Mouse (Mus musculus): ENCODE measurements around the gene Intu. TPM values are rescaled to one million over a fixed set of nuclear protein-coding genes. Genes with fewer than 3 reads are reported as not detected.

Intu gene
- polyA plus RNA-seq, 1 experiment from 2014 or later = 3.7 TPM

DNA sequence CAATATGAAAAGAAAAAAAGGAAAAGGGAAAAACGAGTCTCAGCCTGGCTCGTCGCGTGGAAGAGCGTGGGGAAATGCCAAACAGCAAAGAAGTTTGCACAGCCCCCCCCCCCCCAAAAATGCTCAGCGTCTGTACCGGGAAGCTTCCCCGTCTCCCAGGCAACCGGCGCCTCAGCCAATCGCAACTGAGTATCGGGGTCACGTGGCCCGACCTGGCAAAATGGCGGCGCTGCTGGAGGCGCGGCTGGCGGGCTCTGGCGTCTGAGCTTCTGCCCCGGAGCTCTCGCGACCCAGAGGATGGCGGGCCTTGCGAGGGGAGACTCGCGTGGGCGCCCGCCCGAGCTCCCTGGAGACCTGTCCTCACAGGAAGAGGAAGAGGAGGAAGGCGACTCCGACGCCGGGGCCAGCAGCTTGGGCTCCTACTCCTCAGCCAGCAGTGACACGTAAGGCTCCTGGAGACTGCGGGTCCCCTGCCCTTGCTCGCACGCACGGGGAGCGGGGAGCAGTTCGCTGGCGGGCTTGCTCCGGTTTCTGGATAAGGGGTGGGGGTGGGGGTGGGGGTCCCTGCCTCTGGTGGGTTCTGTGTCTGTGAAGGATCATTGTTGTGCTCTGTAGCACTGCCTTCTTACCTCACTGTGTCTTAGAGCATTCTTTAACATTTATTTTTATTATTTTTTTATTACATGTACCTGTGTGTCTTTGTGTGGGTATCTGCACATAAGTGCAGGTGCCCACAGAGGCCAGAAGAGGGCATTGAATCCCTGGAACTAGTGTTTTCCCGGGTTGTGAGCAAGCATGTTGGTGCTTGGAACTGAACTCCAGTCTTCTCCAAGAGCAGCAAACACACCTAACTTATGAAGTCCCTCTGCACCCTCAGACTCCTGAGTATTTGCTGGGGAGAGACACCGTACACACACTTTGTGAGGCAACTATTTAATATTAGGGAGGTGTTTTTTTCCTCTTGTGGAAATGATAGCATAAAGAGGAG is 9.8 kb downstream of the Intu start:
- no peaks in the 10 kb centered on the region for H3K36me3 ChIP-seq (ENCODE audit: control insufficient read depth, insufficient read depth)
- ATAC-seq (replicated peaks; ENCODE audit: extremely low read depth, insufficient read depth, low FRiP score) = peak; percentile 95
- peak overlapping the region; percentile 85 for H3K4me2 ChIP-seq (ENCODE audit: low read depth, low read length)
- no peaks in the 10 kb centered on the region for H3K4me1 ChIP-seq (ENCODE audit: control insufficient read depth, insufficient read depth, low read length)
- whole genome bisulfite sequencing = 4% methylated on average over 39 of the region's 45 CpGs
- 0 out of 2 replicates have a peak, but pooled peaks cover 3% of the 10 kb centered on the region for H3K27me3 ChIP-seq (ENCODE audit: control insufficient read depth, insufficient read depth, low read length)
- H3K4me3 ChIP-seq (ENCODE audit: low read length) = peak overlapping the region; percentile 100
- H3K27ac ChIP-seq (ENCODE audit: low read length) = no peak overlapping the region
- H3K9ac ChIP-seq (ENCODE audit: low read length) = peak overlapping the region; percentile 88
- H3K9me3 ChIP-seq (replicated peaks; ENCODE audit: control insufficient read depth, low read length) = no peaks in the 10 kb centered on the region

DNA sequence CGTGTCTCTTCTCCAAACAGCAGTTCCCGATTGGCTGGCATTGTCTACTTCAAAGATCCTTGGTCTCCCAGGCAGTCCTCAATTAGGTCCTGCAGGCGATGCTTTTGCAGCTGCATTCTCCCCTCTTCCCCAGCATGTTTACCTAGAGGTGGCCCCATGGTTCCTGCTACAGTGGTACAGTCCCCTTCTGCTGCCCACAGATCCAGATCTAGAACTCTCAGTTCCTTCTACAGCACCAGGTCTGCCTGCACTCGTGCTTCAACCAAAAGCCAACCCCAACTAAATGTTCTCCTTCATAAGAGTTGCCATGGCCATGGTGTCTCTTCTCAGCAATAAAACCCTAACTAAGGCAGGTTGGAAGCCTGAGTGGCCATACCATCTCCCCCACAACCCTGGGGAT is 15.5 kb downstream of the Intu start:
- Histone ChIP-seq H3K4me3 (ENCODE audit: low read length) (no peak overlapping the region), H3K9me3 (replicated peaks; ENCODE audit: control insufficient read depth, low read length) (no peaks in the 10 kb centered on the region), H3K27ac (ENCODE audit: low read length) (no peak overlapping the region), H3K36me3 (ENCODE audit: control insufficient read depth, insufficient read depth) (no peaks in the 10 kb centered on the region), H3K4me2 (ENCODE audit: low read depth, low read length) (no peak overlapping the region), H3K9ac (ENCODE audit: low read length) (no peak overlapping the region), H3K4me1 (ENCODE audit: control insufficient read depth, insufficient read depth, low read length) (no peaks in the 10 kb centered on the region), H3K27me3 (ENCODE audit: control insufficient read depth, insufficient read depth, low read length) (no peaks in the 10 kb centered on the region)
- WGBS = 87% methylated on average over 4 of the region's 4 CpGs
- no peak for ATAC-seq (replicated peaks; ENCODE audit: extremely low read depth, insufficient read depth, low FRiP score)

DNA sequence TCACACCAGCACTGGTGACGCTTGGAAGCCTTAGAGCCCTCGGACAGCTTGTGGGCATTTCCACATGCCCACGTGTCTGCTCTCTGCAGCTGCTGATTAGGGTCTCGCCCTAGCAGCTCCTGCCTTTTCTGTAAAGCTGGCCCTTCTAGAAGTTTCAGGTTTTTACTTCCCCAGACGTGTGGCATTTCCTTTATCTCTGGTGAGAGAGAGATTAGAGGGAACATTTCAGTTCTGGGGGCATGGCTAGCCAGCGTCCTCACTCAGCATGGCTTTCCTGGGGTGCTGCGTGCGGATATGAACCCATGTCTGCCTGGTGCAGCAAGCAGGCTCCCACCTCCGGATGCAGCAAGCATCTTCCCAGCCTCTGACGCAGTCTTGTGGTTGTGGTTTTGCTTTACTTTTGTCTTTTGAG is 121.9 kb downstream of the Intu start:
- H3K36me3 ChIP-seq (ENCODE audit: control insufficient read depth, insufficient read depth) = 0 out of 2 replicates have a peak, but pooled peaks cover 2% of the 10 kb centered on the region
- ATAC-seq (replicated peaks; ENCODE audit: extremely low read depth, insufficient read depth, low FRiP score) = peak; percentile 55; the same call in 1 of the 2 replicates
- H3K27me3 ChIP-seq (ENCODE audit: control insufficient read depth, insufficient read depth, low read length) = no peaks in the 10 kb centered on the region
- 0 out of 2 replicates have a peak, but pooled peaks cover 3% of the 10 kb centered on the region for H3K4me1 ChIP-seq (ENCODE audit: control insufficient read depth, insufficient read depth, low read length)
- H3K4me2 ChIP-seq (ENCODE audit: low read depth, low read length) = no peak overlapping the region
- no peaks in the 10 kb centered on the region for H3K9me3 ChIP-seq (replicated peaks; ENCODE audit: control insufficient read depth, low read length)
- H3K9ac ChIP-seq (ENCODE audit: low read length) = no peak overlapping the region
- no peak overlapping the region for H3K27ac ChIP-seq (ENCODE audit: low read length)
- H3K4me3 ChIP-seq (ENCODE audit: low read length) = no peak overlapping the region
- 50% methylated on average over 10 of the region's 10 CpGs for WGBS

DNA sequence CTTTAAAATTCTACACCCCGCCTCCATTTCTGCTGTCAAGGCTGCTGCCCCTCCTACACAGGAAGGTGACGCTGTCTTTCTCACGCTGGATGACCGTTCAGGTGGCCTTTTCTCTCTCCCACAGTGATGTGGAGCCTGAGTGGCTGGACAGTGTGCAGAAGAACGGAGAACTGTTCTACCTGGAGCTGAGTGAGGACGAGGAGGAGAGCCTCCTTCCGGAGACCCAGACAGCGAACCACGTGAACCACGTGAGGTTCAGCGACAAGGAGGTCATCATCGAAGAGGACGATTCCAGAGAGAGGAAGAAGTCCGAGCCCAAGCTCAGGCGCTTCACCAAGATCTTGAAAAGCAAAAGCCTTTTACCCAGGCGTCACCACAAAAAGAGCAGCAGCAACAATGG is 122.5 kb downstream of the Intu start:
- 92% methylated on average over 16 of the region's 16 CpGs for WGBS
- 0 out of 2 replicates have a peak, but pooled peaks cover 2% of the 10 kb centered on the region for H3K36me3 ChIP-seq (ENCODE audit: control insufficient read depth, insufficient read depth)
- no peak for ATAC-seq (replicated peaks; ENCODE audit: extremely low read depth, insufficient read depth, low FRiP score)
- H3K9me3 ChIP-seq (replicated peaks; ENCODE audit: control insufficient read depth, low read length) = no peaks in the 10 kb centered on the region
- H3K4me3 ChIP-seq (ENCODE audit: low read length) = no peak overlapping the region
- no peak overlapping the region for H3K4me2 ChIP-seq (ENCODE audit: low read depth, low read length)
- no peaks in the 10 kb centered on the region for H3K27me3 ChIP-seq (ENCODE audit: control insufficient read depth, insufficient read depth, low read length)
- H3K27ac ChIP-seq (ENCODE audit: low read length) = no peak overlapping the region
- H3K4me1 ChIP-seq (ENCODE audit: control insufficient read depth, insufficient read depth, low read length) = 0 out of 2 replicates have a peak, but pooled peaks cover 3% of the 10 kb centered on the region
- no peak overlapping the region for H3K9ac ChIP-seq (ENCODE audit: low read length)

GRCm38 (mm10) chr3:40654028-40654427 is 122.9 kb downstream of the Intu start:
- no peak overlapping the region for H3K27ac ChIP-seq (ENCODE audit: low read length)
- no peaks in the 10 kb centered on the region for H3K9me3 ChIP-seq (replicated peaks; ENCODE audit: control insufficient read depth, low read length)
- H3K27me3 ChIP-seq (ENCODE audit: control insufficient read depth, insufficient read depth, low read length) = no peaks in the 10 kb centered on the region
- no peak overlapping the region for H3K9ac ChIP-seq (ENCODE audit: low read length)
- H3K4me2 ChIP-seq (ENCODE audit: low read depth, low read length) = no peak overlapping the region
- 0 out of 2 replicates have a peak, but pooled peaks cover 3% of the 10 kb centered on the region for H3K4me1 ChIP-seq (ENCODE audit: control insufficient read depth, insufficient read depth, low read length)
- 0 out of 2 replicates have a peak, but pooled peaks have one; percentile 56 for ATAC-seq (replicated peaks; ENCODE audit: extremely low read depth, insufficient read depth, low FRiP score)
- WGBS = 71% methylated on average over 11 of the region's 11 CpGs
- no peak overlapping the region for H3K4me3 ChIP-seq (ENCODE audit: low read length)
- 0 out of 2 replicates have a peak, but pooled peaks cover 2% of the 10 kb centered on the region for H3K36me3 ChIP-seq (ENCODE audit: control insufficient read depth, insufficient read depth)

GRCm38 (mm10) chr3:40655571-40655970 is 124.5 kb downstream of the Intu start:
- 0 out of 2 replicates have a peak, but pooled peaks cover 2% of the 10 kb centered on the region for H3K36me3 ChIP-seq (ENCODE audit: control insufficient read depth, insufficient read depth)
- no peak overlapping the region for H3K4me3 ChIP-seq (ENCODE audit: low read length)
- H3K9me3 ChIP-seq (replicated peaks; ENCODE audit: control insufficient read depth, low read length) = no peaks in the 10 kb centered on the region
- no peak for ATAC-seq (replicated peaks; ENCODE audit: extremely low read depth, insufficient read depth, low FRiP score)
- WGBS = 74% methylated on average over 11 of the region's 11 CpGs
- H3K27me3 ChIP-seq (ENCODE audit: control insufficient read depth, insufficient read depth, low read length) = no peaks in the 10 kb centered on the region
- H3K4me1 ChIP-seq (ENCODE audit: control insufficient read depth, insufficient read depth, low read length) = 0 out of 2 replicates have a peak, but pooled peaks cover 3% of the 10 kb centered on the region
- no peak overlapping the region for H3K27ac ChIP-seq (ENCODE audit: low read length)
- H3K9ac ChIP-seq (ENCODE audit: low read length) = no peak overlapping the region
- no peak overlapping the region for H3K4me2 ChIP-seq (ENCODE audit: low read depth, low read length)

DNA sequence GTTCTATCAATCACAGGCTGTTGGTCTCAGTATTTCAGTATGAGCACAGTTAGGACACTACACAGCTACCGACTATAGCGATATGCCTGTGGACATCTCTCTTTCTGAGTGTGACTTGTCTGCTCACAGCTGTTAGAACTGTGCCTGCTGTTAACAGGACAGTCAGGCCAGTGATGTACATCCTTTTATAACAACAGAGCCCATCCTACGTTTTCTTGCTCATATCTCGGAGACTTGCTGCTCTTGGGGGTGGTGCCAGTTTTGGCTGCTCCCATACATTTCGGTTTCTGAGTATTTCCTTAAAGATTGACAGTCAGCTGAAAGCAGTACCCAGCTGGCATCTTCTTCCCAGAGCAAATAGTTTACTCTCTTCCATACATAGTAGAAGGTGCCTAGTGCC is 125.3 kb downstream of the Intu start:
- 75% methylated on average over 5 of the region's 5 CpGs for WGBS
- no peak for ATAC-seq (replicated peaks; ENCODE audit: extremely low read depth, insufficient read depth, low FRiP score)
- H3K27me3 ChIP-seq (ENCODE audit: control insufficient read depth, insufficient read depth, low read length) = no peaks in the 10 kb centered on the region

DNA sequence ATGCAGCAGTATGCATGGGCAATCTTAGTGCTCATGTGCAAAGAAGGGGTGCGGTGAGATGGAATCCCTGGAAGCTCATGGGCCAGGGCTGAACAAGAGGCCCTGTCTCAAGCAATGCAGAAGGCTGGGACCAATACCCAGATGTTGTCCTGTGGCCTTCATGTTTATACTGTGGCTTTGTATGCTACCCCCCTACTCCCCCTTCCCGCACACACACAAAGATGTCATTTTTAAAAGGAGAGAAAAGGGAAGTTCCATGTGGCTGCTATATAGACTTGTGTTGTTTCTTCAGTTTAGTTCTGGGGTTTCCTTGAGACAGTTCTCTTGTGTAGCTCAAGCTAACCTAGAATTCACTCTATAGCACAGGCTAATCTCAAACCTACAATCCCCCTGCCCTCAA is 129.1 kb downstream of the Intu start:
- H3K9me3 ChIP-seq (replicated peaks; ENCODE audit: control insufficient read depth, low read length) = no peaks in the 10 kb centered on the region
- H3K9ac ChIP-seq (ENCODE audit: low read length) = no peak overlapping the region
- no peak for ATAC-seq (replicated peaks; ENCODE audit: extremely low read depth, insufficient read depth, low FRiP score)
- H3K27ac ChIP-seq (ENCODE audit: low read length) = no peak overlapping the region
- WGBS = 91% methylated on average over 2 of the region's 2 CpGs
- peaks cover 8% of the 10 kb centered on the region for H3K36me3 ChIP-seq (ENCODE audit: control insufficient read depth, insufficient read depth)
- H3K4me2 ChIP-seq (ENCODE audit: low read depth, low read length) = no peak overlapping the region
- no peak overlapping the region for H3K4me3 ChIP-seq (ENCODE audit: low read length)
- H3K27me3 ChIP-seq (ENCODE audit: control insufficient read depth, insufficient read depth, low read length) = no peaks in the 10 kb centered on the region
- H3K4me1 ChIP-seq (ENCODE audit: control insufficient read depth, insufficient read depth, low read length) = no peaks in the 10 kb centered on the region

More for the DNA sequence above, 125.3 kb downstream of the Intu start:
- Histone ChIP-seq H3K27ac (ENCODE audit: low read length) (no peak overlapping the region), H3K9me3 (replicated peaks; ENCODE audit: control insufficient read depth, low read length) (no peaks in the 10 kb centered on the region), H3K4me2 (ENCODE audit: low read depth, low read length) (no peak overlapping the region), H3K36me3 (ENCODE audit: control insufficient read depth, insufficient read depth) (0 out of 2 replicates have a peak, but pooled peaks cover 2% of the 10 kb centered on the region), H3K4me3 (ENCODE audit: low read length) (no peak overlapping the region), H3K4me1 (ENCODE audit: control insufficient read depth, insufficient read depth, low read length) (0 out of 2 replicates have a peak, but pooled peaks cover 3% of the 10 kb centered on the region), H3K9ac (ENCODE audit: low read length) (no peak overlapping the region)

DNA sequence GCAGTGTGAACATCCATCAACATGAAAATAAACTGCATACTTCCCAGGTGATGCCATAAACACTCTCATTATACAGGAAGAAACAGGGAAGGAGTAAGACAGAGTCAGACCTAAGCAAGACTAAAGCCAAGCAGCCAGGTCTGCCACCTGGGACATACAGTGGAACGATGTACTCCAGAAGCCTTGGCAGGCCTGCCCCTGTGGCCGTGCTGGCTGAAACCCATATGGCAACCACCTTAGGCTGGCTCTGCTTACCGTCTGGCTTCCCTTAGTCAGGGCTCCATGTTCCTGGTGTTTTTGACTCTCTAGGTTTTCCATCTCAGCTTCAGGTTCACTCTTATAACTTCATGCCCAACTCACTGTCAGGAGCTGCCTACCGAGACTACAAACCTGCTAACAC is 135.0 kb downstream of the Intu start:
- H3K27ac ChIP-seq (ENCODE audit: low read length) = no peak overlapping the region
- peaks cover 7% of the 10 kb centered on the region for H3K4me1 ChIP-seq (ENCODE audit: control insufficient read depth, insufficient read depth, low read length)
- H3K9me3 ChIP-seq (replicated peaks; ENCODE audit: control insufficient read depth, low read length) = no peaks in the 10 kb centered on the region
- peaks cover 10% of the 10 kb centered on the region for H3K36me3 ChIP-seq (ENCODE audit: control insufficient read depth, insufficient read depth)
- H3K4me3 ChIP-seq (ENCODE audit: low read length) = no peak overlapping the region
- no peak overlapping the region for H3K9ac ChIP-seq (ENCODE audit: low read length)
- WGBS = 59% methylated on average over 4 of the region's 4 CpGs
- no peak overlapping the region for H3K4me2 ChIP-seq (ENCODE audit: low read depth, low read length)
- ATAC-seq (replicated peaks; ENCODE audit: extremely low read depth, insufficient read depth, low FRiP score) = no peak
- H3K27me3 ChIP-seq (ENCODE audit: control insufficient read depth, insufficient read depth, low read length) = no peaks in the 10 kb centered on the region
